Mouse (Mus musculus): Measurements from ENCODE around the gene Cdx4. TPM values are rescaled to one million over a fixed set of nuclear protein-coding genes. Genes with fewer than 3 reads are reported as not detected.

Cdx4 gene
- not detected in 2 replicates for polyA plus RNA-seq (2012; rRNA removed)

GRCm38 (mm10) chrX:103321146-103321545 lies at the start of gene Cdx4:
Gene Cdx4 (plus strand): TSS chrX:103321398.
- no peak for TF ChIP-seq POLR2A (IDR thresholded peaks at IDR 0.05; ENCODE audit: borderline replicate concordance, extremely low read depth, insufficient read depth, insufficient read length, poor library complexity, severe bottlenecking)
- TF ChIP-seq CTCF (IDR thresholded peaks at IDR 0.05; ENCODE audit: borderline replicate concordance, extremely low read depth, insufficient read depth, insufficient read length): no peak
- no peak for DNase-seq (ENCODE audit: low read depth)

- DNase-seq (ENCODE audit: low read depth): peak; percentile 17
Observed at GRCm38 (mm10) chrX:103274325-103274724, 46.9 kb upstream of the Cdx4 start.

GRCm38 (mm10) chrX:103286899-103287722 lies 34.1 kb upstream of the Cdx4 start:
- peak; percentile 85 for DNase-seq (ENCODE audit: low read depth)
- TF ChIP-seq POLR2A (IDR thresholded peaks at IDR 0.05; ENCODE audit: borderline replicate concordance, extremely low read depth, insufficient read depth, insufficient read length, poor library complexity, severe bottlenecking): no peak

More at GRCm38 (mm10) chrX:103274325-103274724, 46.9 kb upstream of the Cdx4 start:
- no peak for TF ChIP-seq POLR2A (IDR thresholded peaks at IDR 0.05; ENCODE audit: borderline replicate concordance, extremely low read depth, insufficient read depth, insufficient read length, poor library complexity, severe bottlenecking)
- TF ChIP-seq CTCF (IDR thresholded peaks at IDR 0.05; ENCODE audit: borderline replicate concordance, extremely low read depth, insufficient read depth, insufficient read length): no peak

GRCm38 (mm10) chrX:103287846-103288377 lies 33.3 kb upstream of the Cdx4 start:
- peak; percentile 56 for DNase-seq (ENCODE audit: low read depth)
- no peak for TF ChIP-seq CTCF (IDR thresholded peaks at IDR 0.05; ENCODE audit: borderline replicate concordance, extremely low read depth, insufficient read depth, insufficient read length)
- TF ChIP-seq POLR2A (IDR thresholded peaks at IDR 0.05; ENCODE audit: borderline replicate concordance, extremely low read depth, insufficient read depth, insufficient read length, poor library complexity, severe bottlenecking): no peak

GRCm38 (mm10) chrX:103288485-103289330 lies 32.5 kb upstream of the Cdx4 start:
- TF ChIP-seq POLR2A (IDR thresholded peaks at IDR 0.05; ENCODE audit: borderline replicate concordance, extremely low read depth, insufficient read depth, insufficient read length, poor library complexity, severe bottlenecking) (no peak), CTCF (IDR thresholded peaks at IDR 0.05; ENCODE audit: borderline replicate concordance, extremely low read depth, insufficient read depth, insufficient read length) (no peak)
- DNase-seq (ENCODE audit: low read depth): peak; percentile 77

GRCm38 (mm10) chrX:103298937-103299336 lies 22.3 kb upstream of the Cdx4 start:
- no peak for DNase-seq (ENCODE audit: low read depth)
- TF ChIP-seq CTCF (IDR thresholded peaks at IDR 0.05; ENCODE audit: borderline replicate concordance, extremely low read depth, insufficient read depth, insufficient read length) (no peak), POLR2A (IDR thresholded peaks at IDR 0.05; ENCODE audit: borderline replicate concordance, extremely low read depth, insufficient read depth, insufficient read length, poor library complexity, severe bottlenecking) (no peak)

GRCm38 (mm10) chrX:103308262-103308661 lies 12.9 kb upstream of the Cdx4 start:
- DNase-seq (ENCODE audit: low read depth): no peak
- TF ChIP-seq POLR2A (IDR thresholded peaks at IDR 0.05; ENCODE audit: borderline replicate concordance, extremely low read depth, insufficient read depth, insufficient read length, poor library complexity, severe bottlenecking) (no peak), CTCF (IDR thresholded peaks at IDR 0.05; ENCODE audit: borderline replicate concordance, extremely low read depth, insufficient read depth, insufficient read length) (no peak)

- DNase-seq (ENCODE audit: low read depth): no peak
- TF ChIP-seq CTCF (IDR thresholded peaks at IDR 0.05; ENCODE audit: borderline replicate concordance, extremely low read depth, insufficient read depth, insufficient read length): no peak
- TF ChIP-seq POLR2A (IDR thresholded peaks at IDR 0.05; ENCODE audit: borderline replicate concordance, extremely low read depth, insufficient read depth, insufficient read length, poor library complexity, severe bottlenecking): no peak
Observed at GRCm38 (mm10) chrX:103311723-103312122, 9.5 kb upstream of the Cdx4 start.

- no peak for DNase-seq (ENCODE audit: low read depth)
Observed at GRCm38 (mm10) chrX:103314146-103314545, 7.1 kb upstream of the Cdx4 start.

GRCm38 (mm10) chrX:103325900-103326299 lies 4.7 kb downstream of the Cdx4 start:
- TF ChIP-seq CTCF (IDR thresholded peaks at IDR 0.05; ENCODE audit: borderline replicate concordance, extremely low read depth, insufficient read depth, insufficient read length) (no peak), POLR2A (IDR thresholded peaks at IDR 0.05; ENCODE audit: borderline replicate concordance, extremely low read depth, insufficient read depth, insufficient read length, poor library complexity, severe bottlenecking) (no peak)
- no peak for DNase-seq (ENCODE audit: low read depth)

More at GRCm38 (mm10) chrX:103314146-103314545, 7.1 kb upstream of the Cdx4 start:
- TF ChIP-seq CTCF (IDR thresholded peaks at IDR 0.05; ENCODE audit: borderline replicate concordance, extremely low read depth, insufficient read depth, insufficient read length): no peak
- no peak for TF ChIP-seq POLR2A (IDR thresholded peaks at IDR 0.05; ENCODE audit: borderline replicate concordance, extremely low read depth, insufficient read depth, insufficient read length, poor library complexity, severe bottlenecking)

- TF ChIP-seq POLR2A (IDR thresholded peaks at IDR 0.05; ENCODE audit: borderline replicate concordance, extremely low read depth, insufficient read depth, insufficient read length, poor library complexity, severe bottlenecking): no peak
- no peak for TF ChIP-seq CTCF (IDR thresholded peaks at IDR 0.05; ENCODE audit: borderline replicate concordance, extremely low read depth, insufficient read depth, insufficient read length)
- DNase-seq (ENCODE audit: low read depth): no peak
Observed at GRCm38 (mm10) chrX:103329386-103329785, 8.2 kb downstream of the Cdx4 start.

Measured in brain, embryonic 14.5 days (tissue).